Mouse (Mus musculus) spleen, adult 2 months (tissue): ENCODE results near the gene Hba-x. TPM values are rescaled to one million over a fixed set of nuclear protein-coding genes. Genes with fewer than 3 reads are reported as not detected.

Experiments used
- DNase-seq, 2 experiments: peaks; one replicate each; pipeline versions ENCODE4 v3.0.0 to v3.0.0-alpha.2; 2012 to 2021; ENCODE audit warnings: low spot score in 2 of 2, low read depth in 1 of 2
- H3K27ac ChIP-seq: fragments of 200-500 bp; 2 replicates; pipeline ENCODE4 v1.5.1; 2012; ENCODE audit warnings: low read length, inconsistent platforms; ENCODE audit not compliant: insufficient read depth
- H3K27me3 ChIP-seq: fragments of 200-500 bp; 2 replicates; pipeline ENCODE4 v1.6.1; 2012; ENCODE audit warnings: mild to moderate bottlenecking, moderate library complexity, low read length, inconsistent platforms; ENCODE audit not compliant: control insufficient read depth, insufficient read depth
- H3K36me3 ChIP-seq: fragments of 200-500 bp; 2 replicates; pipeline ENCODE4 v1.6.1; 2012; ENCODE audit warnings: mild to moderate bottlenecking, low read length, inconsistent platforms; ENCODE audit not compliant: control insufficient read depth, insufficient read depth
- H3K4me1 ChIP-seq: fragments of 200-500 bp; 2 replicates; pipeline ENCODE4 v1.6.1; 2011; ENCODE audit warnings: inconsistent platforms; ENCODE audit not compliant: control insufficient read depth, insufficient read depth, insufficient read length
- H3K4me3 ChIP-seq: fragments of 200-500 bp; 2 replicates; pipeline ENCODE4 v1.5.1; 2011; ENCODE audit warnings: mild to moderate bottlenecking, inconsistent platforms; ENCODE audit not compliant: insufficient read depth, insufficient read length; ENCODE audit errors: extremely low read depth
- CTCF ChIP-seq: fragments of 200-500 bp; IDR thresholded peaks from 2 replicates; pipeline ENCODE4 v1.5.1; 2011; ENCODE audit warnings: mild to moderate bottlenecking, inconsistent platforms; ENCODE audit not compliant: insufficient read depth, insufficient read length, insufficient replicate concordance; ENCODE audit errors: extremely low read depth
- POLR2A ChIP-seq: fragments of 200-500 bp; IDR thresholded peaks from 2 replicates; pipeline ENCODE4 v1.6.1; 2011; ENCODE audit warnings: low read depth, low read length, inconsistent platforms
- WGBS: fragments of 180-500 bp; shearing (Covaris S2); methylation state at CpG from one replicate; pipeline ENCODE4 v1.1.7; 2018; 5-methylcytosine and 5-hydroxymethylcytosine counted together
- polyA plus RNA-seq: library from polyadenylated mRNA; depleted of rRNA; stranded (reverse); fragments of >200 nt; gene quantifications from 2 replicates; pipeline ENCODE4 v1.2.3, GENCODE M21; 2012

Gene Hba-x
- polyA plus RNA-seq, 1 experiment = 0.21 TPM

DNA sequence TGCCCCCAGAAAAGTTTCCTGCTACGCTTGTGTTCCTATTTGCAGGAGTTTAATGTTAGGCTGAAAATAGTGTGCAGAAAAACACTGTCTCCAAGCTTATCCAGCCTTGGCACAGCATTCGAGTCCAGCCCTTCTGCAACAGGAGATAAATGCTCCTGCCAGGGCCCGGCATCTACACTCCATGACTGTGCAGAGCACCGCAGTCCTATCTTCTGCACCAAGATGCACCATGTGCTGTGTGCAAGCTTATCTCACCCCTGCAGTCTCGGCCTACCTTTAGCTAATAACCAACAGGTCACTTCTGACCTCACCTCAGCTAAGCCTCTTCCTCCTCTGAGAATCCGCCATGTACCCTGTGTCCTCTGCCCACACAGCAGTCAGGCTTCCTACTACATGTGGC lies 30.6 kb upstream of the Hba-x start:
- Histone ChIP-seq H3K36me3 (peaks cover 26% of the 10 kb centered on the region), H3K4me3 (no peak overlapping the region), H3K27me3 (no peaks in the 10 kb centered on the region), H3K27ac (no peak overlapping the region), H3K4me1 (no peaks in the 10 kb centered on the region; the same call in 1 of the 2 replicates)
- DNase-seq = no peak
- TF ChIP-seq POLR2A (no peak), CTCF (no peak)
- 80% methylated on average over 6 of the region's 6 CpGs for WGBS

DNA sequence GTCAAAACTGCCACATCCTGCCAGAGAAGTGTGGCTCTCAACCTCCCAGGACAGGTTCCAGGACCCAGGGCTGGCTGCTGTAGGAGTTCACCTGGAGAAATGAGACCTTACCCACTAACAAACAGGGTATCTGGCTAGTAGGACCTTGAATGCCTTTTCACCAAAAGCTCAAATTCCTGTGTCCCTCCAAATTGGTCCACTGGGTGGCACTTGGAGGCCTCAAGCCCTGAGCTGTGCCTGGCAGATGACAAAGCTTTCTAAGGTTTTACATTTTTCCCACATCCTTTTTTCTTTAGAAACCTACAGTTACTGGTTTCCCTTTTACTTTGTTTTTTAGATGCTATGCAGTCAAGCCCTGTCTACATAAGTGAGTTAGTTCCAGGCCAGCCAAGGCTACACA lies 29.1 kb upstream of the Hba-x start:
- peaks cover 24% of the 10 kb centered on the region for H3K36me3 ChIP-seq
- TF ChIP-seq POLR2A (no peak), CTCF (no peak)
- no peaks in the 10 kb centered on the region; the same call in 1 of the 2 replicates for H3K4me1 ChIP-seq
- H3K27me3 ChIP-seq = no peaks in the 10 kb centered on the region
- no peak for DNase-seq
- H3K4me3 ChIP-seq = no peak overlapping the region
- 0 out of 2 replicates have a peak overlapping the region, but pooled peaks have one; percentile 37 for H3K27ac ChIP-seq

DNA sequence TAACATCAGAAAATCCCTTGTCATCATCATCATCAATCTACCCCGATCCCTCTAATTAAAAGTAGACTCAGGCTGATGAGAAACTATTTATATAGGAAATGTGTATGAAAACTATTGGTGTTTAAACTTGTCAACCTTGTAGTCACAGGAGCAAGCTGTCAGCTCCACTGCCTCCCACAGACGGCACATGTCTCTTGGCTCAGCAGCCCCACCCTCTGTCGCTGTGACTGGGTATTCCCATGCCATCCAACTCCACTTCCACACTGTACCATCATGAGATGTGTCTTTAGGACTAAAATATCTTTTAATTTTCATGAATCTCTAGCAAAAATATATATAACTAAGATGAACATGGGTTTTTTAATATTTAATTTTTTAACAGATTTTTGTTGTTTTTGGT lies 27.9 kb upstream of the Hba-x start:
- 92% methylated on average over 3 of the region's 3 CpGs for WGBS
- H3K4me1 ChIP-seq = no peaks in the 10 kb centered on the region; the same call in 1 of the 2 replicates
- H3K36me3 ChIP-seq = peaks cover 27% of the 10 kb centered on the region
- TF ChIP-seq POLR2A (no peak), CTCF (no peak)
- no peak overlapping the region for H3K27ac ChIP-seq
- H3K27me3 ChIP-seq = no peaks in the 10 kb centered on the region
- DNase-seq = no peak
- H3K4me3 ChIP-seq = no peak overlapping the region

DNA sequence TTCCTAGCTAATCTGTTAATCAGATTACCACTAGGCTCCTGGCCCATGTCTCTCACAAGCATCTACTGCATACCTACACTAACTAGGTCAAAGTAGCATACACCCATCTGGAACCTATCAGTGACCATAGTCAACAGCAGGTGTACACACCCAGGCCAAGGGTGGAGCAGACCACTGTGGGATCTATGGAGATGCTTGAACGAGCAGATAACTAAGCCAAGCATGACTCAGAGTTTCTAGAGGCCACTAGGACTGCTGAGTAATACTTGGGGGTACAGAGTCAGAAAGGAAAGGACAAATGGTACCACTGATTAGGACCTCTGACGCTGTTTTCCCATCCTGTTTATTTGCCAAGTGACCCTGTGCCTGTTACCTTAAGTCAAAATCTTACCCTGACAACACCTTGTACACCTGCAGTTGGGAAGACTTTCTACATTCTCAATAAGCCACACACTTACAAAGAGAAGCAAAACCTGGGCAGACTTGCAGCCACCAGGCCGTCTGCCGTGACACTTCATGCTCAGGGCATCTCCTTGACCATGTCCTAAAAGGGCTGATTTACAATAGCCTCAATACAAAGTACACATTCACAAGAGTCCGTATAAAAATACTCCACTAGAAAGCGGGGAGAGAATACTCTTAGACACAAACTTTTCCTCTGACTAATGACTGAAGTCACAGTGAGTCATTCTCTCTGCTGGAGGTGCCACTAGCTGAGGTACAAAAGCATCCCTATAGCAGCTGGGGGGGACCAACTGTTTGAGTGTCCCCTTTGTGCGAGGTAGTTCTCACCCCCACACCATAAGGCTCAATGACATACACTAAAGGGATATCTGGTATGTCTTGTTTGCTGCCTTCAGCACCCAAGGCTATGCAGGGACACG lies 25.1 kb upstream of the Hba-x start:
- Histone ChIP-seq H3K36me3 (peaks cover 25% of the 10 kb centered on the region), H3K27ac (peak overlapping the region; percentile 28; the same call in 1 of the 2 replicates), H3K4me3 (no peak overlapping the region), H3K4me1 (no peaks in the 10 kb centered on the region), H3K27me3 (no peaks in the 10 kb centered on the region)
- TF ChIP-seq POLR2A = no peak
- TF ChIP-seq CTCF = no peak
- DNase-seq = no peak
- 92% methylated on average over 8 of the region's 8 CpGs for WGBS

DNA sequence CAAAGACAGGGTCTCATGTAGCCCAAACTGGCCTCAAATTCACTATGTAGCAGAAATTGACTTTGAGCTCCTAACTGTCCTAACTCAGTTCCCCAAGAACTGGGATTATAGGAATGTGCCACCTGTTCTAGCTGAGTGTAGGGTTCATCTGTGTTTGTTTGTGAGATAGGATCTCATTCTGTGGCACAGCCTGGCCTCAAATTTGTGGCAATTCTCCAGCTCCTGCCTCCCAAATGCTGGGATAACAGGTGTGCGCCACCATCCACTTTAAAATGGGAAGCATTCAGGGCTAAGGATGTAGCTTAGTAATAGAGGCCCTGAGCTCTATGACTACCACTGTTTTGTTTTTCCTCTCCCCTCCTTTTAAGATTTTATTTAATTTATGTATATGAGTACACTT lies 23.1 kb upstream of the Hba-x start:
- no peak overlapping the region for H3K27ac ChIP-seq
- DNase-seq = no peak
- TF ChIP-seq POLR2A = no peak
- TF ChIP-seq CTCF = no peak
- 100% methylated on average over 1 of the region's 1 CpGs for WGBS
- no peak overlapping the region for H3K4me3 ChIP-seq
- H3K4me1 ChIP-seq = no peaks in the 10 kb centered on the region
- peaks cover 16% of the 10 kb centered on the region for H3K36me3 ChIP-seq
- H3K27me3 ChIP-seq = no peaks in the 10 kb centered on the region

DNA sequence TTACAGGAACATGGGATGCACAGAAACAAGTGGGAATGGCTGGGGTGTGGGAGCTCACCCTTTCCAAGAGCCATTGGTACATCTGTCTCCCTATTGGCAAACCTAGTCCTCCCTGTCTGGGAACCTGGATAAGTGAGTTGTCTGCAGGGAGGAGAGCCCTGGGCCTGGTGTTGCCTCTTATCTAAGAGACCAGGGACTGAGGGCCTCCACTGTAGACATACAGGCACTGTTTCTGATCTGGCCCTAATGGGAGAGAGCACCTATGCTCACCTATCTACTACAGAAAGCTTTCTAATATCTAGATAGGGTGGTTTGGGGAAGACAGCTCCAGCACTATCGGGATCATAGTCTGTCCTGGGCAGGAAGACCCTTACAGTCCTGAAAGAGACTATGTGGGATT lies 20.1 kb upstream of the Hba-x start:
- H3K4me3 ChIP-seq = no peak overlapping the region
- peaks cover 13% of the 10 kb centered on the region for H3K36me3 ChIP-seq
- H3K4me1 ChIP-seq = no peaks in the 10 kb centered on the region
- DNase-seq = no peak
- no peak for TF ChIP-seq POLR2A
- no peak for TF ChIP-seq CTCF
- H3K27ac ChIP-seq = no peak overlapping the region
- 86% methylated on average over 1 of the region's 1 CpGs for WGBS
- no peaks in the 10 kb centered on the region for H3K27me3 ChIP-seq

DNA sequence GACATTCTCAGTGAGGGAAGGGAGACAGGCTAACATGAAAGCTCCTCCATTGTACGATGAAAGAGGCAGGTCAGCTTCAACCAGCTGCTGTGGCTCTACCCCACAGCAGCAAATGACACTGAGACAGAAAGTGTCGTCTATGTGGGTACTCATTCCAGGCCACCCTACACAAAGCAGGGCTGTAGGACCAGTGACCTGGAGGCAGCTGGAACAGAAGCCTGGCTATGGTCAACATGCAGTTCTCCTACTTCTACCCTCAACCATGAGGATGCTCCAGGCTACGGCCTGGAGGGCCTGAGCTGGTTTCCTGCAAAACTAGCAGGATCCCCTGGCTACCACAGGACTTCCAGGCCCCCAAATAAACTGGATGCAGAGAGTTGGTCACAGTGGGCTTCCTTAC lies 19.6 kb upstream of the Hba-x start:
- peak overlapping the region; percentile 7; the same call in 1 of the 2 replicates for H3K27ac ChIP-seq
- no peaks in the 10 kb centered on the region for H3K4me1 ChIP-seq
- no peak overlapping the region for H3K4me3 ChIP-seq
- TF ChIP-seq POLR2A (no peak), CTCF (no peak)
- 88% methylated on average over 3 of the region's 3 CpGs for WGBS
- no peaks in the 10 kb centered on the region for H3K27me3 ChIP-seq
- no peak for DNase-seq
- H3K36me3 ChIP-seq = peaks cover 14% of the 10 kb centered on the region
